Mouse (Mus musculus) liver, embryonic 18 days (tissue): ENCODE results near the gene Wdr17. TPM values are rescaled to one million over a fixed set of nuclear protein-coding genes. Genes with fewer than 3 reads are reported as not detected.

Source experiments
- polyA plus RNA-seq: library from polyadenylated mRNA; depleted of rRNA; stranded (reverse); fragments of >200 nt; gene quantifications from 2 replicates; pipeline ENCODE4 v1.2.3, GENCODE M21; 2012; rRNA removed

Gene Wdr17
- polyA plus RNA-seq, result 0.03 and 0.05 TPM in 2 replicates

GRCm38 (mm10) chr8:54886987-54887785 lies at the start of gene Wdr17:
TSS of gene Wdr17 (minus strand) at chr8:54887184.

DNA sequence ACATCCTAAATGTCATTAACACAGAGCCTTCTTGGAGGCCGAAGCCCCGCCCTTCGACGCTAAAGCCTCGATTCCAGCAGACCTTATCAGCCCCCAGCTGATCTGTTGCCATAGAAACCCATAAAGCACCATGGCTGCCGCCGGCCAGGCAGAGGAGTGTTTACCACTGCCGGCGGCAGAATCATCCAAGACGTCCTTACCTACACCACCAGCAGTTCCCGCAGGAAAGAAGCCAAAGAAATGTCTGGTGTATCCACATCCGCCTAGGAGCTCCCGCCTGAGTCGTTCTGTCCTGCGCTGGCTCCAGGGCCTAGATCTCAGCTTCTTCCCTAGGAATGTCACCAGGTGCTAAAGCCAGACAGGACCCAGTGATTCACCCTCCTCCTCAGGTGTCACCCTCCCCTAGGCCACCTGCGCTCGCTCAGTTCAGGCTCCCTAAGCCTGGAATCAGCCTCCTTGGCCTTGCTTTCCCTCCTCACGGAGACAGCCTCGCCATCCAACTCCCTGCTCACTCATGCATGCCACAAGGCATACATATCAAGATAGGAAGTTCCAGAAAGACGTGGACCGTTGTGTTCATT lies 286.2 kb downstream of the Wdr17 start, which contains the start of gene Spata4:
Gene Spata4 (plus strand): TSS at position 111 of the 581 bp plus-strand sequence.

Other genes starting within 250 kb of the Wdr17 start
- 1.3 and 1.5 TPM in 2 replicates for gene Gpm6a, start 67.7 kb upstream of the Wdr17 start, polyA plus RNA-seq